13 mouse cellular contexts compared by ENCODE assay signal in genomic region chr11:22850077-22850476, GRCm38 (mm10). TPM values are rescaled to one million over a fixed set of nuclear protein-coding genes. Genes with fewer than 3 reads are reported as not detected.
DNase-seq lines count a peak whose midpoint lies in the region; ATAC-seq and TF ChIP-seq lines count a peak whose summit lies in the region.
"Had no signal": no experiment of that assay in that cellular context is flagged by ENCODE, and none has a peak within 500 bp of the region (broad histone marks: within the 10 kb centered on the region; RNA-seq: fewer than 3 reads in every experiment).

No protein-coding gene starts in this region.

- H3K4me2 ChIP-seq in heart, embryonic 15.5 days: no peak overlapping the region
- H3K4me2 ChIP-seq in heart, embryonic 11.5 days: no peak overlapping the region
- 0 out of 2 replicates have a peak overlapping the region, but pooled peaks have one; percentile 6 for H3K4me2 ChIP-seq in stomach, postnatal 0 days (replicated peaks; ENCODE audit: low read depth)
- H3K4me2 ChIP-seq: hindbrain, embryonic 12.5 days had no signal

- peaks cover 54% of the 10 kb centered on the region for H3K4me1 ChIP-seq in heart, embryonic 15.5 days (replicated peaks)
- H3K4me1 ChIP-seq in heart, embryonic 11.5 days (ENCODE audit: control insufficient read depth, insufficient read depth, low read length): peaks cover 36% of the 10 kb centered on the region
- peaks cover 72% of the 10 kb centered on the region for H3K4me1 ChIP-seq in spleen, adult 2 months (ENCODE audit: control insufficient read depth, insufficient read depth, insufficient read length)
- H3K4me1 ChIP-seq in stomach, postnatal 0 days (replicated peaks; ENCODE audit: control insufficient read depth, insufficient read depth): peaks cover 21% of the 10 kb centered on the region

- H3K27me3 ChIP-seq in heart, embryonic 15.5 days: no peaks in the 10 kb centered on the region
- H3K27me3 ChIP-seq in heart, embryonic 11.5 days (ENCODE audit: control insufficient read depth, insufficient read depth, low read length): no peaks in the 10 kb centered on the region
- H3K27me3 ChIP-seq in spleen, adult 2 months (ENCODE audit: control insufficient read depth, insufficient read depth, low read length): no peaks in the 10 kb centered on the region
- no peaks in the 10 kb centered on the region for H3K27me3 ChIP-seq in stomach, postnatal 0 days (ENCODE audit: control insufficient read depth, insufficient read depth, low read length)

- H3K36me3 ChIP-seq in heart, embryonic 15.5 days: no peaks in the 10 kb centered on the region
- no peaks in the 10 kb centered on the region for H3K36me3 ChIP-seq in heart, embryonic 11.5 days (ENCODE audit: control insufficient read depth, insufficient read depth, low read length)
- no peaks in the 10 kb centered on the region for H3K36me3 ChIP-seq in spleen, adult 2 months (ENCODE audit: control insufficient read depth, insufficient read depth, low read length)
- no peaks in the 10 kb centered on the region; the same call in 1 of the 2 replicates for H3K36me3 ChIP-seq in stomach, postnatal 0 days (ENCODE audit: control insufficient read depth, insufficient read depth, low read length)
- H3K36me3 ChIP-seq: forebrain, embryonic 10.5 days; hindbrain, embryonic 12.5 days had no signal

- intact Hi-C loops in left cerebral cortex, postnatal 25 days (cut with DNase I): no loop called here

- H3K4me3 ChIP-seq in heart, embryonic 15.5 days: no peak overlapping the region
- no peak overlapping the region for H3K4me3 ChIP-seq in heart, embryonic 11.5 days (ENCODE audit: low read depth, low read length)
- H3K4me3 ChIP-seq in spleen, adult 2 months (ENCODE audit: extremely low read depth, insufficient read depth, insufficient read length): no peak overlapping the region
- H3K4me3 ChIP-seq in stomach, postnatal 0 days (ENCODE audit: low read depth, low read length): no peak overlapping the region
- H3K4me3 ChIP-seq: forebrain, embryonic 10.5 days; hindbrain, embryonic 12.5 days; myocyte had no signal

- no peak for TF ChIP-seq POLR2A in spleen, adult 2 months (IDR thresholded peaks at IDR 0.05; ENCODE audit: low read depth, low read length)

- no peak overlapping the region for H3K9ac ChIP-seq in heart, embryonic 15.5 days
- no peak overlapping the region for H3K9ac ChIP-seq in heart, embryonic 11.5 days (ENCODE audit: low read depth, low read length)
- H3K9ac ChIP-seq in stomach, postnatal 0 days (ENCODE audit: low read length): no peak overlapping the region
- H3K9ac ChIP-seq: hindbrain, embryonic 12.5 days had no signal

- no peak for TF ChIP-seq EP300 in stomach, postnatal 0 days (optimal IDR thresholded peaks at IDR 0.05)

- 56% methylated on average over 4 of the region's 4 CpGs for WGBS in heart, embryonic 15.5 days
- WGBS in heart, embryonic 11.5 days (ENCODE audit: insufficient replicate concordance): 71% methylated on average over 4 of the region's 4 CpGs
- 33% methylated on average over 4 of the region's 4 CpGs for WGBS in spleen, adult 2 months
- 63% methylated on average over 4 of the region's 4 CpGs for WGBS in stomach, postnatal 0 days

- peak overlapping the region; percentile 51; the same call in 1 of the 2 replicates for H3K27ac ChIP-seq in heart, embryonic 15.5 days
- no peak overlapping the region for H3K27ac ChIP-seq in heart, embryonic 11.5 days (ENCODE audit: low read depth, low read length)
- H3K27ac ChIP-seq in spleen, adult 2 months (ENCODE audit: insufficient read depth, low read length): peak overlapping the region; percentile 49
- peak overlapping the region; percentile 56; the same call in 1 of the 2 replicates for H3K27ac ChIP-seq in stomach, postnatal 0 days (replicated peaks)
- H3K27ac ChIP-seq: forebrain, embryonic 10.5 days; hindbrain, embryonic 12.5 days had no signal

- DNase-seq in spleen, adult 2 months (ENCODE audit: low read depth in 1 of 2, low spot score in 2 of 2): no peak
- DNase-seq in spleen, adult 18-20 months: no peak
- peak; percentile 55 for DNase-seq in kidney, postnatal 10 days
- no peak for DNase-seq in stomach, postnatal 0 days (ENCODE audit: low spot score)
- no peak for DNase-seq in left cerebral cortex, postnatal 25 days (ENCODE audit: low spot score in 2 of 2)
- DNase-seq in layer of hippocampus, postnatal 14 days (ENCODE audit: low spot score in 2 of 2): no peak
- DNase-seq: embryo, embryonic 11 days; lung, adult 2 months had no signal

- no peak for TF ChIP-seq CTCF in spleen, adult 2 months (IDR thresholded peaks at IDR 0.05; ENCODE audit: extremely low read depth, insufficient read depth, insufficient read length, insufficient replicate concordance)
- no peak for TF ChIP-seq CTCF in stomach, postnatal 0 days (IDR thresholded peaks at IDR 0.05; ENCODE audit: low read depth)

- ATAC-seq in heart, embryonic 15.5 days (replicated peaks; ENCODE audit: insufficient number of reproducible peaks, insufficient read depth, low FRiP score, low read depth): no peak
- no peak for ATAC-seq in heart, embryonic 11.5 days (replicated peaks; ENCODE audit: insufficient number of reproducible peaks, low FRiP score, low TSS enrichment)
- no peak for ATAC-seq in stomach, postnatal 0 days (ENCODE audit: low FRiP score, low TSS enrichment)

- H3K9me3 ChIP-seq in heart, embryonic 15.5 days (replicated peaks): no peaks in the 10 kb centered on the region
- no peaks in the 10 kb centered on the region for H3K9me3 ChIP-seq in heart, embryonic 11.5 days (replicated peaks; ENCODE audit: control insufficient read depth, low read length)
- no peaks in the 10 kb centered on the region for H3K9me3 ChIP-seq in stomach, postnatal 0 days (ENCODE audit: control insufficient read depth, low read length)
- H3K9me3 ChIP-seq: forebrain, embryonic 10.5 days; hindbrain, embryonic 12.5 days had no signal

RNA-seq across cellular contexts. Expression of gene B3gnt2, which starts 10.7 kb away (rescaled TPM):
- polyA plus RNA-seq in heart, embryonic 15.5 days (2015; fragmentation: Nextera tagmentation; extraction: Ambion mirVana): 6.5 and 6.9 TPM in 2 replicates
- polyA plus RNA-seq in heart, embryonic 11.5 days (2014; fragmentation: Nextera tagmentation; extraction: Ambion mirVana): 2.2 and 2.9 TPM in 2 replicates
- 18.9 and 23.4 TPM in 2 replicates for polyA plus RNA-seq in spleen, adult 2 months (2012; rRNA removed)
- 15.1 and 18.4 TPM in 2 replicates for polyA plus RNA-seq in stomach, postnatal 0 days (2015; fragmentation: Nextera tagmentation; extraction: Ambion mirVana)
- total RNA-seq in left cerebral cortex, postnatal 25 days (2021): 10 to 100 TPM; 14.0 to 15.2 TPM
- total RNA-seq in layer of hippocampus, postnatal 14 days (2021): 10 to 100 TPM; 16.1 TPM
